Mouse (Mus musculus): ENCODE results near the gene Olfr235.
"Not testable (repeated sequence)": the region's sequence is repeated elsewhere in the genome, so short reads cannot be mapped to it uniquely, and the experiment has no call there.

The Olfr235 gene

GRCm38 (mm10) chr19:12260732-12261131 lies at the start of gene Olfr235:
Gene Olfr235, plus strand, starts transcription at chr19:12261032.
- DNase-seq (ENCODE audit: low spot score in 2 of 2): no peak

- not testable (repeated sequence) for DNase-seq (ENCODE audit: low spot score in 2 of 2)
Measured at GRCm38 (mm10) chr19:12232496-12232895, 28.3 kb upstream of the Olfr235 start, which contains the start of gene Olfr1432. Gene Olfr1432, minus strand, starts transcription at chr19:12232596.

GRCm38 (mm10) chr19:12241559-12241958 lies 19.3 kb upstream of the Olfr235 start, which contains the start of gene Olfr262:
Gene Olfr262, minus strand, starts transcription at chr19:12241659.
- no peak for DNase-seq (ENCODE audit: low spot score in 2 of 2)

- DNase-seq (ENCODE audit: low spot score in 2 of 2): no peak
Measured at GRCm38 (mm10) chr19:12279554-12279953, 18.7 kb downstream of the Olfr235 start, which contains the start of gene Olfr1434. Gene Olfr1434, plus strand, starts transcription at chr19:12279854.

- no peak for DNase-seq (ENCODE audit: low spot score in 2 of 2)
Measured at GRCm38 (mm10) chr19:12292979-12293378, 32.1 kb downstream of the Olfr235 start.

GRCm38 (mm10) chr19:12299030-12299429 lies 38.2 kb downstream of the Olfr235 start, which contains the start of gene Olfr1436:
Gene Olfr1436, minus strand, starts transcription at chr19:12299130.
- not testable (repeated sequence) for DNase-seq (ENCODE audit: low spot score in 2 of 2)

Data from frontal cortex, postnatal 25 days (tissue).